17 mouse cellular contexts compared by ENCODE assay signal in the genomic region with DNA sequence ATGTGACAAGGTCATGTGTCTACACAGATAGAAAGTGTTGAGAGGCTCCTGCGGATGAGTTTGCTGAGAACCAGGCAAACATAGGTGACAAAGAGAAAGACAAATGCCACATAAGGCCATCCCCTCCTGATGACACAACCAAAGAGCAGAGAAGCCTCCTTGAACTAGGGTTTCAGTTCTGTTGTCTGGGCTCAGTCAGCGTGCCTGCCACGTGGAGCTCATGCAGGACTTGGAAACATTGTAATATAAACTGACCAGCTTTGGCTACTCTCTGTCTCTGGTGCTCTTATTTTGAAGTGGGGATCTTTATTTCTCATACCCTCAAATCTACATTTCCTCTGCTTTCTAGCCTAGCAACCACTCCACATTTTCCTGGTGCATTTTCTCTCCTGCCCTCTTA.
"Had no signal": no experiment of that assay in that cellular context is flagged by ENCODE, and none has a peak within 500 bp of the region (broad histone marks: within the 10 kb centered on the region; RNA-seq: fewer than 3 reads in every experiment).

No protein-coding gene starts in this region.

- H3K27ac ChIP-seq: neural tube, embryonic 12.5 days; neural tube, embryonic 13.5 days; neural tube, embryonic 15.5 days; stomach, embryonic 15.5 days; stomach, postnatal 0 days had no signal

- H3K4me2 ChIP-seq: neural tube, embryonic 12.5 days; neural tube, embryonic 13.5 days; neural tube, embryonic 15.5 days; stomach, embryonic 15.5 days had no signal

- H3K4me3 ChIP-seq: neural tube, embryonic 12.5 days; neural tube, embryonic 13.5 days; neural tube, embryonic 15.5 days; stomach, embryonic 15.5 days had no signal

- H3K36me3 ChIP-seq: neural tube, embryonic 12.5 days; neural tube, embryonic 13.5 days; neural tube, embryonic 15.5 days; stomach, embryonic 15.5 days had no signal

- H3K9me3 ChIP-seq: neural tube, embryonic 12.5 days; neural tube, embryonic 13.5 days; neural tube, embryonic 15.5 days; stomach, embryonic 15.5 days had no signal

- H3K9ac ChIP-seq: neural tube, embryonic 12.5 days; neural tube, embryonic 13.5 days; neural tube, embryonic 15.5 days; stomach, embryonic 15.5 days had no signal

- DNase-seq: retina, postnatal 1 day; right cerebral cortex, adult 18-20 months; right cerebral cortex, postnatal 14 days; right cerebral cortex, postnatal 25 days; right cerebral cortex, postnatal 4 days; spleen, adult 18-20 months; thymus, adult 18-20 months; thymus, adult 2 months; thymus, postnatal 14 days; thymus, postnatal 25 days; thymus, postnatal 36 days; thymus, postnatal 4 days had no signal
